Mouse (Mus musculus) liver, embryonic 13.5 days (tissue): ENCODE results near the gene Pim3. TPM values are rescaled to one million over a fixed set of nuclear protein-coding genes. Genes with fewer than 3 reads are reported as not detected.

Source experiments
- ATAC-seq: fragments of 200-750 bp; cut with Nextera tagmentation; 2 replicates; pipeline ENCODE4 v1.8.0; 2017; ENCODE audit warnings: low read depth, mild to moderate bottlenecking, moderate number of reproducible peaks, moderate library complexity
- DNase-seq: peaks from one replicate; pipeline ENCODE4 v3.0.0; 2022
- H3K27ac ChIP-seq: fragments of 300-500 bp; sonication (generic); 2 replicates; pipeline ENCODE4 v1.5.1; 2015; ENCODE audit warnings: moderate library complexity, mild to moderate bottlenecking, inconsistent platforms
- H3K27me3 ChIP-seq: fragments of 300-500 bp; sonication (generic); 2 replicates; pipeline ENCODE4 v1.6.1; 2015; ENCODE audit warnings: mild to moderate bottlenecking, inconsistent platforms
- H3K36me3 ChIP-seq: fragments of 300-500 bp; sonication (generic); 2 replicates; pipeline ENCODE4 v1.6.1; 2015; ENCODE audit warnings: mild to moderate bottlenecking, inconsistent platforms
- H3K4me1 ChIP-seq: fragments of 300-500 bp; sonication (generic); replicated peaks from 2 replicates; pipeline ENCODE4 v1.6.1; 2015; ENCODE audit warnings: inconsistent platforms
- H3K4me2 ChIP-seq: fragments of 300-500 bp; sonication (generic); 2 replicates; pipeline ENCODE4 v1.6.1; 2015; ENCODE audit warnings: inconsistent platforms, mild to moderate bottlenecking, moderate library complexity
- H3K4me3 ChIP-seq: fragments of 300-500 bp; sonication (generic); replicated peaks from 2 replicates; pipeline ENCODE4 v1.5.1; 2015; ENCODE audit warnings: mild to moderate bottlenecking, inconsistent platforms
- H3K9ac ChIP-seq: fragments of 300-500 bp; sonication (generic); 2 replicates; pipeline ENCODE4 v1.6.1; 2015; ENCODE audit warnings: mild to moderate bottlenecking, inconsistent platforms
- H3K9me3 ChIP-seq: fragments of 300-500 bp; sonication (generic); replicated peaks from 2 replicates; pipeline ENCODE4 v1.6.1; 2016; ENCODE audit warnings: inconsistent platforms
- WGBS: fragments of 180-500 bp; shearing (Covaris S2); methylation state at CpG from one replicate; pipeline ENCODE4 v1.1.7; 2015; ENCODE audit not compliant: insufficient replicate concordance; 5-methylcytosine and 5-hydroxymethylcytosine counted together
- polyA plus RNA-seq: library from polyadenylated mRNA; unstranded; fragments of >200 nt; fragmentation: Nextera tagmentation; extraction: Ambion mirVana; gene quantifications from 2 replicates; pipeline ENCODE4 v1.2.1, GENCODE M21; 2015

The Pim3 gene
- polyA plus RNA-seq, 1 experiment from 2014 or later = 15.1 TPM

- Histone ChIP-seq H3K9me3 (no peaks in the 10 kb centered on the region), H3K4me2 (no peak overlapping the region), H3K4me3 (no peak overlapping the region), H3K27ac (no peak overlapping the region), H3K36me3 (peaks cover 4% of the 10 kb centered on the region), H3K27me3 (no peaks in the 10 kb centered on the region), H3K4me1 (peaks cover 42% of the 10 kb centered on the region), H3K9ac (no peak overlapping the region)
- WGBS = 67% methylated on average over 8 of the region's 8 CpGs
- no peak for DNase-seq
- no peak for ATAC-seq
Measured at GRCm38 (mm10) chr15:88859206-88859970, 2.6 kb upstream of the Pim3 start.

GRCm38 (mm10) chr15:88860781-88861180 is 1.2 kb upstream of the Pim3 start:
- Histone ChIP-seq H3K9me3 (no peaks in the 10 kb centered on the region), H3K4me3 (no peak overlapping the region), H3K27ac (no peak overlapping the region), H3K27me3 (no peaks in the 10 kb centered on the region), H3K9ac (no peak overlapping the region), H3K4me1 (peaks cover 45% of the 10 kb centered on the region), H3K4me2 (no peak overlapping the region), H3K36me3 (peaks cover 18% of the 10 kb centered on the region)
- DNase-seq (no peak), ATAC-seq (no peak)
- WGBS = 70% methylated on average over 3 of the region's 3 CpGs

GRCm38 (mm10) chr15:88862881-88863694 is 1.1 kb downstream of the Pim3 start:
- peaks cover 66% of the 10 kb centered on the region for H3K4me1 ChIP-seq
- H3K27me3 ChIP-seq = no peaks in the 10 kb centered on the region
- peak overlapping the region; percentile 85 for H3K27ac ChIP-seq
- H3K9ac ChIP-seq = peak overlapping the region; percentile 83
- peak overlapping the region; percentile 94 for H3K4me2 ChIP-seq
- no peaks in the 10 kb centered on the region for H3K9me3 ChIP-seq
- peak; percentile 3; the same call in 1 of the 2 replicates for ATAC-seq
- peaks cover 24% of the 10 kb centered on the region for H3K36me3 ChIP-seq
- under 1% methylated on average over 95 of the region's 98 CpGs for WGBS
- DNase-seq = peak; percentile 37
- H3K4me3 ChIP-seq = peak overlapping the region; percentile 76

GRCm38 (mm10) chr15:88863695-88864231 is 1.8 kb downstream of the Pim3 start:
- H3K9me3 ChIP-seq = no peaks in the 10 kb centered on the region
- peaks cover 24% of the 10 kb centered on the region for H3K36me3 ChIP-seq
- ATAC-seq (peak; percentile 49), DNase-seq (peak; percentile 59)
- peaks cover 71% of the 10 kb centered on the region for H3K4me1 ChIP-seq
- H3K27me3 ChIP-seq = no peaks in the 10 kb centered on the region
- H3K4me3 ChIP-seq = peak overlapping the region; percentile 76
- 2% methylated on average over 39 of the region's 39 CpGs for WGBS
- peak overlapping the region; percentile 85 for H3K27ac ChIP-seq
- peak overlapping the region; percentile 83 for H3K9ac ChIP-seq
- peak overlapping the region; percentile 94 for H3K4me2 ChIP-seq

- 69% methylated on average over 22 of the region's 22 CpGs for WGBS
- peak overlapping the region; percentile 94 for H3K4me2 ChIP-seq
- peak overlapping the region; percentile 76 for H3K4me3 ChIP-seq
- ATAC-seq = no peak; the same call in 1 of the 2 replicates
- peak overlapping the region; percentile 75 for H3K27ac ChIP-seq
- H3K27me3 ChIP-seq = no peaks in the 10 kb centered on the region
- peak overlapping the region; percentile 83; the same call in 1 of the 2 replicates for H3K9ac ChIP-seq
- peaks cover 71% of the 10 kb centered on the region for H3K4me1 ChIP-seq
- no peaks in the 10 kb centered on the region for H3K9me3 ChIP-seq
- DNase-seq = no peak
- peaks cover 24% of the 10 kb centered on the region for H3K36me3 ChIP-seq
Measured at GRCm38 (mm10) chr15:88864270-88865030, 2.5 kb downstream of the Pim3 start.

- no peaks in the 10 kb centered on the region for H3K9me3 ChIP-seq
- H3K9ac ChIP-seq = no peak overlapping the region
- H3K4me2 ChIP-seq = peak overlapping the region; percentile 94
- H3K4me1 ChIP-seq = peaks cover 71% of the 10 kb centered on the region
- DNase-seq (no peak), ATAC-seq (no peak)
- 87% methylated on average over 14 of the region's 14 CpGs for WGBS
- peak overlapping the region; percentile 76; the same call in 1 of the 2 replicates for H3K4me3 ChIP-seq
- no peak overlapping the region for H3K27ac ChIP-seq
- peaks cover 24% of the 10 kb centered on the region for H3K36me3 ChIP-seq
- H3K27me3 ChIP-seq = no peaks in the 10 kb centered on the region
Measured at GRCm38 (mm10) chr15:88865061-88865460, 3.1 kb downstream of the Pim3 start.

- H3K27me3 ChIP-seq = no peaks in the 10 kb centered on the region
- H3K4me1 ChIP-seq = peaks cover 77% of the 10 kb centered on the region
- peak overlapping the region; percentile 53; the same call in 1 of the 2 replicates for H3K27ac ChIP-seq
- no peaks in the 10 kb centered on the region for H3K9me3 ChIP-seq
- ATAC-seq (no peak), DNase-seq (no peak)
- no peak overlapping the region for H3K9ac ChIP-seq
- WGBS = 68% methylated on average over 4 of the region's 4 CpGs
- no peak overlapping the region for H3K4me2 ChIP-seq
- H3K4me3 ChIP-seq = no peak overlapping the region
- peaks cover 24% of the 10 kb centered on the region for H3K36me3 ChIP-seq
Measured at GRCm38 (mm10) chr15:88865888-88866695, 4.1 kb downstream of the Pim3 start.

GRCm38 (mm10) chr15:88866934-88867356 is 5.0 kb downstream of the Pim3 start:
- DNase-seq = no peak
- H3K4me3 ChIP-seq = no peak overlapping the region
- H3K4me1 ChIP-seq = peaks cover 74% of the 10 kb centered on the region
- H3K9ac ChIP-seq = no peak overlapping the region
- H3K27me3 ChIP-seq = no peaks in the 10 kb centered on the region
- H3K4me2 ChIP-seq = no peak overlapping the region
- ATAC-seq = no peak
- no peaks in the 10 kb centered on the region for H3K9me3 ChIP-seq
- 42% methylated on average over 7 of the region's 7 CpGs for WGBS
- H3K27ac ChIP-seq = peak overlapping the region; percentile 56
- H3K36me3 ChIP-seq = peaks cover 24% of the 10 kb centered on the region

- Histone ChIP-seq H3K4me3 (no peak overlapping the region), H3K9ac (no peak overlapping the region), H3K9me3 (no peaks in the 10 kb centered on the region), H3K27me3 (no peaks in the 10 kb centered on the region), H3K4me1 (peaks cover 70% of the 10 kb centered on the region), H3K27ac (peak overlapping the region; percentile 72), H3K36me3 (peaks cover 24% of the 10 kb centered on the region), H3K4me2 (no peak overlapping the region)
- DNase-seq = no peak
- WGBS = 32% methylated on average over 5 of the region's 5 CpGs
- ATAC-seq = no peak
Measured at GRCm38 (mm10) chr15:88867368-88868023, 5.5 kb downstream of the Pim3 start.
